Mouse (Mus musculus) heart, embryonic 13.5 days (tissue): ENCODE results near the gene Cemip. TPM values are rescaled to one million over a fixed set of nuclear protein-coding genes. Genes with fewer than 3 reads are reported as not detected.

Experiments
- ATAC-seq: fragments of 200-750 bp; cut with Nextera tagmentation; 2 replicates; pipeline ENCODE4 v1.8.0; 2017; ENCODE audit warnings: moderate TSS enrichment; ENCODE audit not compliant: insufficient number of reproducible peaks, low FRiP score, low TSS enrichment; ENCODE audit errors: extremely low read depth
- H3K27ac ChIP-seq: fragments of 300-500 bp; sonication (generic); replicated peaks from 2 replicates; pipeline ENCODE4 v1.5.1; 2015; ENCODE audit warnings: moderate library complexity, mild to moderate bottlenecking, inconsistent platforms
- H3K27me3 ChIP-seq: fragments of 300-500 bp; sonication (generic); replicated peaks from 2 replicates; pipeline ENCODE4 v1.6.1; 2015; ENCODE audit warnings: mild to moderate bottlenecking, inconsistent platforms
- H3K36me3 ChIP-seq: fragments of 300-500 bp; sonication (generic); 2 replicates; pipeline ENCODE4 v1.6.1; 2015; ENCODE audit warnings: mild to moderate bottlenecking, inconsistent platforms
- H3K4me1 ChIP-seq: fragments of 300-500 bp; sonication (generic); 2 replicates; pipeline ENCODE4 v1.6.1; 2015; ENCODE audit warnings: inconsistent platforms
- H3K4me2 ChIP-seq: fragments of 300-500 bp; sonication (generic); 2 replicates; pipeline ENCODE4 v1.6.1; 2015; ENCODE audit warnings: inconsistent platforms, mild to moderate bottlenecking, moderate library complexity
- H3K4me3 ChIP-seq: fragments of 300-500 bp; sonication (generic); 2 replicates; pipeline ENCODE4 v1.5.1; 2015; ENCODE audit warnings: moderate library complexity, mild to moderate bottlenecking, inconsistent platforms
- H3K9ac ChIP-seq: fragments of 300-500 bp; sonication (generic); 2 replicates; pipeline ENCODE4 v1.6.1; 2015; ENCODE audit warnings: inconsistent platforms, mild to moderate bottlenecking, moderate library complexity
- H3K9me3 ChIP-seq: fragments of 300-500 bp; sonication (generic); 2 replicates; pipeline ENCODE4 v1.6.1; 2016; ENCODE audit warnings: inconsistent platforms
- WGBS: fragments of 180-500 bp; shearing (Covaris S2); methylation state at CpG from one replicate; pipeline ENCODE4 v1.1.7; 2015; ENCODE audit warnings: mixed read lengths; 5-methylcytosine and 5-hydroxymethylcytosine counted together
- polyA plus RNA-seq: library from polyadenylated mRNA; unstranded; fragments of >200 nt; fragmentation: Nextera tagmentation; extraction: Ambion mirVana; gene quantifications from 2 replicates; pipeline ENCODE4 v1.2.1, GENCODE M21; 2015

Gene Cemip
- polyA plus RNA-seq, 1 experiment from 2014 or later: 0.86 TPM

- Histone ChIP-seq H3K27ac (no peak overlapping the region), H3K27me3 (no peaks in the 10 kb centered on the region; the same call in 1 of the 2 replicates), H3K9ac (no peak overlapping the region), H3K36me3 (no peaks in the 10 kb centered on the region), H3K4me1 (no peaks in the 10 kb centered on the region), H3K4me2 (no peak overlapping the region), H3K4me3 (no peak overlapping the region), H3K9me3 (no peaks in the 10 kb centered on the region)
- ATAC-seq: no peak
- 91% methylated on average over 4 of the region's 4 CpGs for WGBS
These were observed 97.0 kb downstream of the Cemip start for GRCm38 (mm10) chr7:83989294-83989693.

GRCm38 (mm10) chr7:83985751-83986150 is 100.6 kb downstream of the Cemip start:
- Histone ChIP-seq H3K27ac (no peak overlapping the region), H3K4me1 (no peaks in the 10 kb centered on the region), H3K36me3 (no peaks in the 10 kb centered on the region), H3K9ac (no peak overlapping the region), H3K27me3 (no peaks in the 10 kb centered on the region; the same call in 1 of the 2 replicates), H3K4me2 (no peak overlapping the region), H3K4me3 (no peak overlapping the region), H3K9me3 (no peaks in the 10 kb centered on the region)
- no peak for ATAC-seq
- 75% methylated on average over 2 of the region's 2 CpGs for WGBS

- no peaks in the 10 kb centered on the region for H3K9me3 ChIP-seq
- WGBS: 51% methylated on average over 2 of the region's 2 CpGs
- no peak for ATAC-seq
- no peaks in the 10 kb centered on the region for H3K36me3 ChIP-seq
- H3K9ac ChIP-seq: no peak overlapping the region
- H3K27ac ChIP-seq: no peak overlapping the region
- no peak overlapping the region for H3K4me2 ChIP-seq
- peaks cover 7% of the 10 kb centered on the region for H3K4me1 ChIP-seq
- no peak overlapping the region for H3K4me3 ChIP-seq
- H3K27me3 ChIP-seq: no peaks in the 10 kb centered on the region; the same call in 1 of the 2 replicates
These were observed 103.7 kb downstream of the Cemip start for GRCm38 (mm10) chr7:83982566-83982965.

- no peaks in the 10 kb centered on the region for H3K27me3 ChIP-seq
- no peaks in the 10 kb centered on the region for H3K36me3 ChIP-seq
- no peak overlapping the region for H3K9ac ChIP-seq
- no peak overlapping the region for H3K4me3 ChIP-seq
- no peak for ATAC-seq
- WGBS: 17% methylated on average over 1 of the region's 1 CpGs
- no peaks in the 10 kb centered on the region for H3K9me3 ChIP-seq
- H3K27ac ChIP-seq: no peak overlapping the region
- peaks cover 7% of the 10 kb centered on the region for H3K4me1 ChIP-seq
- H3K4me2 ChIP-seq: no peak overlapping the region
These were observed 107.3 kb downstream of the Cemip start for GRCm38 (mm10) chr7:83978945-83979536.

GRCm38 (mm10) chr7:83978410-83978809 is 107.9 kb downstream of the Cemip start:
- no peak for ATAC-seq
- Histone ChIP-seq H3K9ac (no peak overlapping the region), H3K9me3 (no peaks in the 10 kb centered on the region), H3K27me3 (no peaks in the 10 kb centered on the region), H3K4me2 (no peak overlapping the region), H3K4me3 (no peak overlapping the region), H3K27ac (no peak overlapping the region), H3K4me1 (peaks cover 7% of the 10 kb centered on the region), H3K36me3 (no peaks in the 10 kb centered on the region)
- 81% methylated on average over 1 of the region's 1 CpGs for WGBS

- H3K27me3 ChIP-seq: no peaks in the 10 kb centered on the region
- H3K4me3 ChIP-seq: no peak overlapping the region
- no peak overlapping the region for H3K4me2 ChIP-seq
- no peak overlapping the region for H3K27ac ChIP-seq
- no peaks in the 10 kb centered on the region for H3K9me3 ChIP-seq
- H3K4me1 ChIP-seq: peaks cover 11% of the 10 kb centered on the region
- ATAC-seq: no peak
- H3K36me3 ChIP-seq: no peaks in the 10 kb centered on the region
- 66% methylated on average over 6 of the region's 6 CpGs for WGBS
- no peak overlapping the region for H3K9ac ChIP-seq
These were observed 109.8 kb downstream of the Cemip start for GRCm38 (mm10) chr7:83976413-83976958.

- Histone ChIP-seq H3K4me1 (peaks cover 11% of the 10 kb centered on the region), H3K27ac (no peak overlapping the region)
- WGBS: 79% methylated on average over 6 of the region's 6 CpGs
These were observed 111.0 kb downstream of the Cemip start for GRCm38 (mm10) chr7:83975283-83975682.

GRCm38 (mm10) chr7:83972485-83972884 is 113.8 kb downstream of the Cemip start:
- Histone ChIP-seq H3K27ac (no peak overlapping the region), H3K9ac (no peak overlapping the region), H3K4me2 (no peak overlapping the region), H3K36me3 (no peaks in the 10 kb centered on the region), H3K27me3 (no peaks in the 10 kb centered on the region), H3K4me3 (no peak overlapping the region), H3K9me3 (no peaks in the 10 kb centered on the region), H3K4me1 (peaks cover 4% of the 10 kb centered on the region; the same call in 1 of the 2 replicates)
- 52% methylated on average over 7 of the region's 7 CpGs for WGBS
- ATAC-seq: no peak

More at GRCm38 (mm10) chr7:83975283-83975682, 111.0 kb downstream of the Cemip start:
- Histone ChIP-seq H3K4me2 (no peak overlapping the region), H3K9ac (no peak overlapping the region), H3K36me3 (no peaks in the 10 kb centered on the region), H3K9me3 (no peaks in the 10 kb centered on the region), H3K27me3 (no peaks in the 10 kb centered on the region), H3K4me3 (no peak overlapping the region)
- no peak for ATAC-seq

- H3K4me1 ChIP-seq: peaks cover 10% of the 10 kb centered on the region
- no peak overlapping the region for H3K4me2 ChIP-seq
- H3K27me3 ChIP-seq: no peaks in the 10 kb centered on the region
- H3K27ac ChIP-seq: peak overlapping the region; percentile 46
- no peaks in the 10 kb centered on the region for H3K36me3 ChIP-seq
- H3K4me3 ChIP-seq: no peak overlapping the region
- ATAC-seq: no peak
- no peaks in the 10 kb centered on the region for H3K9me3 ChIP-seq
- no peak overlapping the region for H3K9ac ChIP-seq
- 59% methylated on average over 5 of the region's 5 CpGs for WGBS
These were observed 120.1 kb downstream of the Cemip start for GRCm38 (mm10) chr7:83966047-83966818.

- Histone ChIP-seq H3K27ac (no peak overlapping the region), H3K9ac (no peak overlapping the region), H3K4me1 (peaks cover 10% of the 10 kb centered on the region), H3K4me2 (no peak overlapping the region), H3K36me3 (no peaks in the 10 kb centered on the region), H3K9me3 (no peaks in the 10 kb centered on the region), H3K27me3 (no peaks in the 10 kb centered on the region), H3K4me3 (no peak overlapping the region)
- ATAC-seq: no peak
These were observed 121.1 kb downstream of the Cemip start for GRCm38 (mm10) chr7:83965181-83965580.

GRCm38 (mm10) chr7:83952511-83952910 is 133.8 kb downstream of the Cemip start:
- no peaks in the 10 kb centered on the region for H3K27me3 ChIP-seq
- no peak overlapping the region for H3K27ac ChIP-seq
- no peak overlapping the region for H3K9ac ChIP-seq
- ATAC-seq: no peak
- H3K36me3 ChIP-seq: no peaks in the 10 kb centered on the region
- WGBS: 81% methylated on average over 9 of the region's 9 CpGs
- H3K4me2 ChIP-seq: no peak overlapping the region
- H3K4me1 ChIP-seq: peaks cover 31% of the 10 kb centered on the region
- H3K9me3 ChIP-seq: no peaks in the 10 kb centered on the region
- no peak overlapping the region for H3K4me3 ChIP-seq
